Mouse (Mus musculus) C2C12 (cell line): ENCODE results near the gene Nlrp14.

Source experiments
- CTCF ChIP-seq: IDR thresholded peaks from one replicate; pipeline ENCODE4 v1.5.1; 2011; ENCODE audit not compliant: control insufficient read depth, insufficient read depth, insufficient read length
- MAX ChIP-seq: IDR thresholded peaks from one replicate; pipeline ENCODE4 v1.6.1; 2011; ENCODE audit warnings: mild to moderate bottlenecking, control low read depth
- USF1 ChIP-seq: IDR thresholded peaks from one replicate; pipeline ENCODE4 v1.6.1; 2011; ENCODE audit warnings: low read depth, mild to moderate bottlenecking, control low read depth, moderate library complexity

DNA sequence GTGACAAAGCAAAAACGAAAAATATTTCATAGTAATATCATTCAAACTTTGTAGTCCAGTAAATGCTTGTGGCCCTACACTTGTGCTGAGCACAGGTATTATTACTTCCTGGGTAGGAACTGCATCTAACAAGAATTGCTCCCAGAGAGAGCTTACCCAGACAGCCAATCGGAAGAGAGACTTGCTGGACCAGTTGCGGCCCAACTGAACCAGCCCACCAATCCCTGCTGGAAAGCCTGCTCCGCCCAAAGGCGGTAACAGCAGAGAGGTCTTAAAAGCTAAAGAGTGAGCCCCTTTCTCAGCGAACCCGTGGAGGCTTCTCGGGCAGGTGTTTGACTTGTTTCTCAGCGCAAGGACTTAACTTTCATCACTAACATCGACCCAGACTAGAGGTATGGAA lies at the start of gene Nlrp14:
- TF ChIP-seq USF1 (no peak), CTCF (no peak), MAX (no peak)
